Mouse (Mus musculus) left cerebral cortex, postnatal 4 days (tissue): ENCODE measurements at regions not wholly inside any gene's neighbourhood (a gene's known extent, or its start where the extent isn't known, plus 50 kb on each side); places are given as distances from the start of the nearest gene placed in this dataset.
"Not testable (repeated sequence)": the region's sequence is repeated elsewhere in the genome, so short reads cannot be mapped to it uniquely, and the experiment has no call there.

Experiments
- DNase-seq: peaks from one replicate; pipeline ENCODE4 v3.0.0-alpha.2; 2022
- intact Hi-C: fragments of 180-260 bp; cut with DNase I; formaldehyde crosslinking; loops from one replicate; pipeline ENCODE4 v1.15.1; 2025

- intact Hi-C loops, result no loop called here
Measured at GRCm38 (mm10) chr2:53276435-53276834, 84.9 kb downstream of the Arl6ip6 start.

GRCm38 (mm10) chr2:53301712-53302423 is 110.3 kb downstream of the Arl6ip6 start:
- no peak for DNase-seq
- intact Hi-C loops, result no loop called here

More at GRCm38 (mm10) chr2:53276435-53276834, 84.9 kb downstream of the Arl6ip6 start:
- DNase-seq, result no peak

- DNase-seq, result peak; percentile 54
- intact Hi-C loops, result loop anchor here (10.0 kb wide), 1 partner anchor 754 kb away; the partner anchor contains the start of gene Rprm
Measured at GRCm38 (mm10) chr2:53330680-53331079, 139.2 kb downstream of the Arl6ip6 start.

- no peak for DNase-seq
- intact Hi-C loops, result no loop called here
Measured at GRCm38 (mm10) chr2:53359026-53359425, 167.5 kb downstream of the Arl6ip6 start.

GRCm38 (mm10) chr2:53382348-53382747 is 190.8 kb downstream of the Arl6ip6 start:
- peak; percentile 64 for DNase-seq
- intact Hi-C loops, result no loop called here

- intact Hi-C loops, result no loop called here
- no peak for DNase-seq
Measured at GRCm38 (mm10) chr2:53384545-53385176, 193.1 kb downstream of the Arl6ip6 start.

GRCm38 (mm10) chr2:53388652-53389051 is 197.1 kb downstream of the Arl6ip6 start:
- DNase-seq, result no peak
- intact Hi-C loops, result no loop called here

GRCm38 (mm10) chr2:53414471-53414870 is 222.9 kb downstream of the Arl6ip6 start:
- intact Hi-C loops, result no loop called here
- DNase-seq, result no peak

GRCm38 (mm10) chr2:53437046-53437815 is 245.7 kb downstream of the Arl6ip6 start:
- intact Hi-C loops, result no loop called here
- DNase-seq, result peak; percentile 84

- intact Hi-C loops, result not testable (repeated sequence)
- peak; percentile 1 for DNase-seq
Measured at GRCm38 (mm10) chr2:53440301-53440700, 248.8 kb downstream of the Arl6ip6 start.

GRCm38 (mm10) chr2:53460265-53460664 is 268.7 kb downstream of the Arl6ip6 start:
- intact Hi-C loops, result no loop called here
- DNase-seq, result no peak

- DNase-seq, result no peak
- intact Hi-C loops, result no loop called here
Measured at GRCm38 (mm10) chr2:53474455-53474854, 282.9 kb downstream of the Arl6ip6 start.

- DNase-seq, intact Hi-C loops: not testable (repeated sequence)
Measured at GRCm38 (mm10) chr2:53479051-53479450, 287.5 kb downstream of the Arl6ip6 start.

GRCm38 (mm10) chr2:53488301-53488700 is 296.8 kb downstream of the Arl6ip6 start:
- intact Hi-C loops, result no loop called here
- no peak for DNase-seq

GRCm38 (mm10) chr2:53490805-53491585 is 299.5 kb downstream of the Arl6ip6 start:
- intact Hi-C loops, result no loop called here
- no peak for DNase-seq

GRCm38 (mm10) chr2:53492788-53493187 is 301.3 kb downstream of the Arl6ip6 start:
- intact Hi-C loops, result no loop called here
- DNase-seq, result no peak

GRCm38 (mm10) chr2:53501657-53502274 is 310.2 kb downstream of the Arl6ip6 start:
- no peak for DNase-seq
- intact Hi-C loops, result no loop called here

- intact Hi-C loops, result no loop called here
- no peak for DNase-seq
Measured at GRCm38 (mm10) chr2:53502275-53502667, 310.7 kb downstream of the Arl6ip6 start.

- intact Hi-C loops, result no loop called here
- DNase-seq, result no peak
Measured at GRCm38 (mm10) chr2:53542097-53542496, 350.6 kb downstream of the Arl6ip6 start.

- intact Hi-C loops, result no loop called here
Measured at GRCm38 (mm10) chr2:53574007-53574406, 382.5 kb downstream of the Arl6ip6 start.

More at GRCm38 (mm10) chr2:53574007-53574406, 382.5 kb downstream of the Arl6ip6 start:
- no peak for DNase-seq
